Mouse (Mus musculus) testis, postnatal 10 days (tissue): ENCODE measurements around the gene Mob3a.

ENCODE experiments used
- DNase-seq: peaks from one replicate; pipeline ENCODE4 v3.0.0; 2021; ENCODE audit warnings: low spot score

Mob3a gene

GRCm38 (mm10) chr10:80701721-80702535 lies at the start of gene Mob3a, which contains the start of gene Izumo4:
Gene Mob3a, minus strand, starts transcription at chr10:80701977.
Gene Izumo4, plus strand, starts transcription at chr10:80702184.
- DNase-seq = peak; percentile 96

GRCm38 (mm10) chr10:80751188-80751832 lies 49.5 kb upstream of the Mob3a start:
- DNase-seq = no peak

- DNase-seq = peak; percentile 79
Observed at GRCm38 (mm10) chr10:80748609-80749008, 46.8 kb upstream of the Mob3a start.

- peak; percentile 89 for DNase-seq
Observed at GRCm38 (mm10) chr10:80747410-80747809, 45.6 kb upstream of the Mob3a start.

- peak; percentile 62 for DNase-seq
Observed at GRCm38 (mm10) chr10:80744262-80744661, 42.5 kb upstream of the Mob3a start.

- DNase-seq = peak; percentile 99
Observed at GRCm38 (mm10) chr10:80742180-80742978, 40.6 kb upstream of the Mob3a start, which contains the start of gene Ap3d1. Gene Ap3d1, minus strand, starts transcription at chr10:80742264.

GRCm38 (mm10) chr10:80741634-80742179 lies 39.9 kb upstream of the Mob3a start:
- DNase-seq = no peak

GRCm38 (mm10) chr10:80741146-80741545 lies 39.4 kb upstream of the Mob3a start:
- no peak for DNase-seq

GRCm38 (mm10) chr10:80738657-80739056 lies 36.9 kb upstream of the Mob3a start:
- DNase-seq = no peak

- DNase-seq = no peak
Observed at GRCm38 (mm10) chr10:80736731-80737130, 35.0 kb upstream of the Mob3a start.

GRCm38 (mm10) chr10:80732611-80733101 lies 30.9 kb upstream of the Mob3a start:
- no peak for DNase-seq

GRCm38 (mm10) chr10:80727369-80728127 lies 25.8 kb upstream of the Mob3a start:
- no peak for DNase-seq

- DNase-seq = no peak
Observed at GRCm38 (mm10) chr10:80717281-80717680, 15.5 kb upstream of the Mob3a start.

GRCm38 (mm10) chr10:80710834-80711233 lies 9.1 kb upstream of the Mob3a start:
- no peak for DNase-seq

GRCm38 (mm10) chr10:80705479-80705878 lies 3.7 kb upstream of the Mob3a start:
- no peak for DNase-seq

GRCm38 (mm10) chr10:80705033-80705432 lies 3.3 kb upstream of the Mob3a start:
- no peak for DNase-seq

GRCm38 (mm10) chr10:80704418-80704817 lies 2.6 kb upstream of the Mob3a start:
- no peak for DNase-seq

GRCm38 (mm10) chr10:80703643-80704042 lies 1.9 kb upstream of the Mob3a start:
- no peak for DNase-seq

- peak; percentile 97 for DNase-seq
Observed at GRCm38 (mm10) chr10:80702536-80703390, 986 bp upstream of the Mob3a start.

GRCm38 (mm10) chr10:80700732-80701131 lies 1.0 kb downstream of the Mob3a start:
- DNase-seq = no peak
